Mouse (Mus musculus): ENCODE measurements around the gene Arntl.

GRCm38 (mm10) chr7:113188566-113188965, 18.7 kb upstream of the Arntl start:
- TF ChIP-seq CTCF (conservative IDR thresholded peaks at IDR 0.05 in 1 of 2, IDR thresholded peaks at IDR 0.05 in 1 of 2; ENCODE audit: low read depth in 2 of 2, low read length in 2 of 2) (no peak), BHLHE40 (IDR thresholded peaks at IDR 0.05; ENCODE audit: low read depth, low read length) (no peak), TCF12 (IDR thresholded peaks at IDR 0.05; ENCODE audit: low read depth, low read length) (no peak)
